Mouse (Mus musculus) mammary gland, adult 2 months (tissue): ENCODE data around the gene Sptbn1. TPM values are rescaled to one million over a fixed set of nuclear protein-coding genes. Genes with fewer than 3 reads are reported as not detected.

ENCODE experiments used
- polyA plus RNA-seq: library from polyadenylated mRNA; depleted of rRNA; stranded (reverse); fragments of >200 nt; gene quantifications from 2 replicates; pipeline ENCODE4 v1.2.3, GENCODE M21; 2012; ENCODE audit warnings: low replicate concordance; rRNA removed

Sptbn1 gene
- polyA plus RNA-seq, result 57.7 and 128 TPM in 2 replicates

DNA sequence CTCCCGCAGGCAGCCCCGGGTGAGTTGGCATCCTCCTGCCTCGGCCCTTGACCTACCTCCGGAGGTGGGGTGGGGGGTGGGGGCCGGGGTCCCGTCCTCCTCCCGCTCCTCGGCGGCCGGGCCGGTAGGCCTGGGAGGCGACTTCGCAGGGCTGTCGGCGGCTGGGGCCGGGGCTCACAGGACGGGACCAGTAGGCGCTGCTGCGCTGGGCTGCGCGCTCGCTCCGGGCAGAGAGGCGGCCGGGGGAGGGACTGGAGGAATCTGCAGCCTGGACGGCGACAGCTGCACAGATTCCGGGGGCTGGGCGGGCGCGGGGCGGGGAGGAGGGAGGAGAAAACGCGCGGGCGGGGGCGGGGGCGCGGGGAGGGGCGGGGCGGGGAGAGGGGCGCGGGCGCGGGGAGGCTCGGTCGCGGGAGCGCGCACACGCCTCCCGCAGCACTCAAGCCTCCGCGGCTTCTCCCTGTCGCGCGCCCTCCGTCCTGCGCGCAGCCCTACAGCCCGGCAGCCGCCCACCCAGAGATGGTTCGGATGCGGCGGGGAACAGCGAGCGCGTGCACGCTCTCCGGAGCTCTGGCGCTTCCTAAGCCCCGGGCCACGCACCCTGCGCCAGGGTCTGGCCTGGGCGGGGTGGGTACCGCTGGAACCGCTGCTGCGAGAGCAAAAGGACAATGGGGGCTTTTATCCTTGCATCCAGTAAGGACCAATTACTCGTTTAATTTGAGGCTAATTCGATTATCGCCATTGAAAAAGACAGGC, at the start of gene Sptbn1:
Gene Sptbn1, minus strand, starts transcription at position 284 of the 756 bp plus-strand sequence.

Other genes with a start within 250 kb of the Sptbn1 start
- gene Eml6, start 242.1 kb downstream of the Sptbn1 start, polyA plus RNA-seq, result 0.97 and 1.7 TPM in 2 replicates
- 0.17 TPM in 1 of 2 replicates, not detected in the other for gene 4930505A04Rik, start 203.7 kb upstream of the Sptbn1 start, polyA plus RNA-seq